Mouse (Mus musculus) MEL (cell line): ENCODE measurements around the gene Gpr149.

Source experiments
- CTCF ChIP-seq, 3 experiments: IDR thresholded peaks in 2 of 3; conservative IDR thresholded peaks in 1 of 3; 2 replicates each; pipeline ENCODE4 v1.5.1; 2011 to 2012; ENCODE audit warnings: low read length in 3 of 3, low read depth in 2 of 3, mild to moderate bottlenecking in 2 of 3, improper control_type of control experiment in 1 of 3, inconsistent platforms in 1 of 3, mixed read lengths in 1 of 3, moderate library complexity in 1 of 3; ENCODE audit not compliant: control insufficient read depth in 1 of 3, insufficient read depth in 1 of 3, poor library complexity in 1 of 3, severe bottlenecking in 1 of 3
- E2F4 ChIP-seq: IDR thresholded peaks from 2 replicates; pipeline ENCODE4 v1.6.1; 2011; ENCODE audit warnings: low read depth, low read length, improper control_type of control experiment, borderline replicate concordance
- ELF1 ChIP-seq: IDR thresholded peaks from 2 replicates; pipeline ENCODE4 v1.6.1; 2014; ENCODE audit warnings: low read depth, mild to moderate bottlenecking, inconsistent platforms, low read length, improper control_type of control experiment, moderate library complexity
- EP300 ChIP-seq, 2 experiments: IDR thresholded peaks; 2 replicates each; pipeline ENCODE4 v1.6.1; 2011; ENCODE audit warnings: improper control_type of control experiment in 2 of 2, low read length in 2 of 2, low read depth in 1 of 2, mild to moderate bottlenecking in 1 of 2
- HCFC1 ChIP-seq: IDR thresholded peaks from 2 replicates; pipeline ENCODE4 v1.6.1; 2012; ENCODE audit warnings: low read depth, mild to moderate bottlenecking, inconsistent platforms, low read length, improper control_type of control experiment, moderate library complexity
- KAT2A ChIP-seq: conservative IDR thresholded peaks from 2 replicates; pipeline ENCODE4 v1.6.1; 2012; ENCODE audit warnings: low read depth, low read length, improper control_type of control experiment, inconsistent platforms
- MAX ChIP-seq: IDR thresholded peaks from 2 replicates; pipeline ENCODE4 v1.6.1; 2011; ENCODE audit warnings: low read length, improper control_type of control experiment
- POLR2A ChIP-seq, 2 experiments: IDR thresholded peaks; 2 replicates each; pipeline ENCODE4 v1.6.1; 2011 to 2012; ENCODE audit warnings: low read length in 2 of 2, mild to moderate bottlenecking in 2 of 2, control low read depth in 1 of 2, improper control_type of control experiment in 1 of 2, low read depth in 1 of 2, moderate library complexity in 1 of 2; ENCODE audit not compliant: control insufficient read depth in 1 of 2, insufficient read depth in 1 of 2, poor library complexity in 1 of 2
- UBTF ChIP-seq: IDR thresholded peaks from 2 replicates; pipeline ENCODE4 v1.6.1; 2012; ENCODE audit warnings: low read depth, mild to moderate bottlenecking, inconsistent platforms, low read length, improper control_type of control experiment, moderate library complexity, borderline replicate concordance; ENCODE audit not compliant: insufficient read depth
- USF1 ChIP-seq: IDR thresholded peaks from 2 replicates; pipeline ENCODE4 v1.6.1; 2014; ENCODE audit warnings: low read depth, mild to moderate bottlenecking, inconsistent platforms, low read length, improper control_type of control experiment, moderate library complexity
- USF2 ChIP-seq, 2 experiments: IDR thresholded peaks; 2 replicates each; pipeline ENCODE4 v1.6.1; 2011 to 2012; ENCODE audit warnings: improper control_type of control experiment in 2 of 2, low read length in 2 of 2, borderline replicate concordance in 1 of 2, inconsistent platforms in 1 of 2, low read depth in 1 of 2, mild to moderate bottlenecking in 1 of 2; ENCODE audit not compliant: insufficient read depth in 1 of 2
- ZC3H11A ChIP-seq: IDR thresholded peaks from 2 replicates; pipeline ENCODE4 v1.6.1; 2012; ENCODE audit warnings: low read depth, mild to moderate bottlenecking, inconsistent platforms, low read length, improper control_type of control experiment
- ZMIZ1 ChIP-seq: IDR thresholded peaks from 2 replicates; pipeline ENCODE4 v1.6.1; 2012; ENCODE audit warnings: low read depth, mild to moderate bottlenecking, inconsistent platforms, low read length, improper control_type of control experiment, moderate library complexity

DNA sequence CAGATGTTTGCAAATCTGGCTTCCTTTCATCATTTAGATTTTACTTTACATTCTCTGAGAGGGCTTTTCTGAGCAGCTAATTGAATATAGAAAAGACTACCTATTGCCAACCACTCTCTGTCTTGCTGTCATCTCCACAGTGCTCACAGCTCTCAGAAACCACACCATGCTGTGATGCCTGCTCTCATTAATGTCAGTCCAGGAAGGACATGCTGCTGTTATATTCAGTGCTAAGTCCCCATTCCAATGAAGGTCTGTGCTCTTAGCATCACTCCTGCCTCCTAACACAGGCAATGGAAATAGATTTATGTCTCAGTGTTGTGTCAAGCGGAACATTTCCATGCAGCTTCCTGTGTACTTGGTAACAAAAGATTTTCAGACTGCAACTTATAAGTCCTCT lies 45.6 kb upstream of the Gpr149 start:
- TF ChIP-seq E2F4 (no peak), POLR2A (IDR thresholded peaks at IDR 0.05; ENCODE audit: control insufficient read depth in 1 of 2, insufficient read depth in 1 of 2, low read depth in 1 of 2, low read length in 2 of 2, poor library complexity in 1 of 2) (no peak), USF1 (no peak), ZC3H11A (no peak), UBTF (no peak), USF2 (IDR thresholded peaks at IDR 0.05; ENCODE audit: borderline replicate concordance in 1 of 2, insufficient read depth in 1 of 2, low read depth in 1 of 2, low read length in 2 of 2) (no peak), ELF1 (no peak), KAT2A (no peak), ZMIZ1 (no peak), CTCF (IDR thresholded peaks at IDR 0.05 in 2 of 3, conservative IDR thresholded peaks at IDR 0.05 in 1 of 3; ENCODE audit: control insufficient read depth in 1 of 3, insufficient read depth in 1 of 3, low read depth in 2 of 3, low read length in 3 of 3, poor library complexity in 1 of 3, severe bottlenecking in 1 of 3) (no peak), EP300 (IDR thresholded peaks at IDR 0.05; ENCODE audit: low read depth in 1 of 2, low read length in 2 of 2) (no peak), MAX (no peak), HCFC1 (no peak)
